Mouse (Mus musculus) lung, postnatal 0 days (tissue): Measurements from ENCODE around the gene Nprl2. TPM values are rescaled to one million over a fixed set of nuclear protein-coding genes. Genes with fewer than 3 reads are reported as not detected.

ENCODE experiments used
- ATAC-seq: fragments of 200-750 bp; cut with Nextera tagmentation; 2 replicates; pipeline ENCODE4 v1.8.0; 2017; ENCODE audit warnings: moderate library complexity
- DNase-seq: peaks from one replicate; pipeline ENCODE4 v3.0.0-alpha.2; 2016; ENCODE audit warnings: low spot score
- H3K27ac ChIP-seq: fragments of 300-500 bp; sonication (generic); 2 replicates; pipeline ENCODE4 v1.5.1; 2014; ENCODE audit warnings: antibody characterized with exemption, mild to moderate bottlenecking, low read length, mixed read lengths
- H3K27me3 ChIP-seq: fragments of 300-500 bp; sonication (generic); replicated peaks from 2 replicates; pipeline ENCODE4 v1.6.1; 2014; ENCODE audit warnings: low read length, mixed read lengths; ENCODE audit not compliant: insufficient read depth
- H3K36me3 ChIP-seq: fragments of 300-500 bp; sonication (generic); 2 replicates; pipeline ENCODE4 v1.6.1; 2014; ENCODE audit warnings: low read length, mixed read lengths; ENCODE audit not compliant: insufficient read depth
- H3K4me1 ChIP-seq: fragments of 300-500 bp; sonication (generic); 2 replicates; pipeline ENCODE4 v1.6.1; 2014; ENCODE audit warnings: antibody characterized with exemption, low read depth, low read length, mixed read lengths; ENCODE audit not compliant: insufficient read depth
- H3K4me2 ChIP-seq: fragments of 300-500 bp; sonication (generic); replicated peaks from 2 replicates; pipeline ENCODE4 v1.6.1; 2014; ENCODE audit warnings: low read depth, mild to moderate bottlenecking, low read length, moderate library complexity, mixed read lengths
- H3K4me3 ChIP-seq: fragments of 300-500 bp; sonication (generic); 2 replicates; pipeline ENCODE4 v1.5.1; 2014; ENCODE audit warnings: low read depth, low read length
- H3K9ac ChIP-seq: fragments of 300-500 bp; sonication (generic); replicated peaks from 2 replicates; pipeline ENCODE4 v1.6.1; 2014; ENCODE audit warnings: low read depth, mild to moderate bottlenecking
- H3K9me3 ChIP-seq: fragments of 300-500 bp; sonication (generic); 2 replicates; pipeline ENCODE4 v1.6.1; 2016; ENCODE audit warnings: low read length, mixed read lengths
- CTCF ChIP-seq: IDR thresholded peaks from 2 replicates; pipeline ENCODE4 v1.5.1; 2016; ENCODE audit warnings: antibody characterized with exemption, mild to moderate bottlenecking
- EP300 ChIP-seq: IDR thresholded peaks from 2 replicates; pipeline ENCODE4 v1.6.1; 2016; ENCODE audit warnings: antibody characterized with exemption, mild to moderate bottlenecking, control low read depth
- WGBS: fragments of 180-500 bp; shearing (Covaris S2); extraction: QIAGEN DNeasy Blood & Tissue Kit; methylation state at CpG from one replicate; pipeline ENCODE4 v1.1.7; 2014; 5-methylcytosine and 5-hydroxymethylcytosine counted together
- polyA plus RNA-seq: library from polyadenylated mRNA; unstranded; fragments of >200 nt; fragmentation: Nextera tagmentation; extraction: Ambion mirVana; gene quantifications from 2 replicates; pipeline ENCODE4 v1.2.1, GENCODE M21; 2015

The Nprl2 gene
- polyA plus RNA-seq, 1 experiment from 2014 or later = 28.0 TPM

DNA sequence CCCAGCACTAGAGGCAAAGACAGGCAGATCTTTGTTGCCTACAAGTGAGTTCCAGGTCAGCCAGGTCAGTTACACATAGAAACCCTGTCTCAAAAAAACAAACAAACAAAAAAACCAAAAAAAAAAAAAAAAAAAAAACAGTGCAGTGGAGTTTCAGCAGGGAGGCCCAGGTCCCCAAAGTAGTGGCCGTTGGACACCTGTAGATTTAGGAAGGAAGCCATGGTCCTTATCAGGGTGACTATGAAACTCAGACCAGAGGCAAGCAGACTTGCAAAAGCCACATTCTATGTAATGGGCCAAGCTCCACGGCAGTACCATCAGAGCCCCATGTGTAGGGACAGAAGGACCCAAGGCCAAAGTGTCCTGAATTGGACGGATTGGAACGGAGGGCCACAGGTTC lies 39.6 kb downstream of the Nprl2 start:
- DNase-seq (no peak), ATAC-seq (no peak)
- Histone ChIP-seq H3K9me3 (no peaks in the 10 kb centered on the region), H3K27ac (peak overlapping the region; percentile 97), H3K4me2 (peak overlapping the region; percentile 74), H3K27me3 (no peaks in the 10 kb centered on the region), H3K9ac (peak overlapping the region; percentile 85), H3K4me3 (peak overlapping the region; percentile 60), H3K4me1 (peaks cover 4% of the 10 kb centered on the region), H3K36me3 (no peaks in the 10 kb centered on the region)
- WGBS = 60% methylated on average over 4 of the region's 4 CpGs
- TF ChIP-seq EP300 (no peak), CTCF (no peak)

DNA sequence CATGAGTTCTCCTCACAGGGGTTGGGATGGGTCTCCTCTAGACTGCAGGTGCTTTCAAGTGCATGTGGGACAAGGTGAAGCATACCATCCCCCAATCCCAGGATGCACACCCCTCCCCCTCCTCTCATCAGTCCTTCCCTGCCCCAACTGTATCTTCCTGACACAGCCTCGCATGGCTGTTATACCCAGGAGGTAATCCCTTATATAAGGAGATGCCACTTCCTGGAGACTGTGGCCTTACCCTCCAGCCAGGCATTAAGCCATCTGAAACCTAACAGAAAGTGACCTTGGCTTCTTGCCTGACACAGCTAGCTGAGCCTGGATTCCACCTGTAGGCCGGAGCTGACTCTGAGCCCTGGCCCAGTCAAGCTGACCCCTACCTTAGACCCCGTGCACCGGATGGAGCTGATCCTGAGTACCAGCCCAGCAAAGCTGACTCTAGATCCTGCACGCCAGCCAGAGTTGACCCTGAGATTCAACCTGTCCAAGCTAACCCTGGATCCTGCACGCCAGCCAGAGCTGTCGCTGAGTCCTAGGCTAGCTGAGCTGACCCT lies 40.6 kb downstream of the Nprl2 start:
- Histone ChIP-seq H3K27ac (no peak overlapping the region), H3K27me3 (no peaks in the 10 kb centered on the region), H3K4me2 (no peak overlapping the region), H3K36me3 (no peaks in the 10 kb centered on the region), H3K9ac (no peak overlapping the region), H3K9me3 (no peaks in the 10 kb centered on the region), H3K4me1 (peaks cover 4% of the 10 kb centered on the region), H3K4me3 (no peak overlapping the region)
- DNase-seq (no peak), ATAC-seq (no peak)
- WGBS = 83% methylated on average over 7 of the region's 7 CpGs
- no peak for TF ChIP-seq EP300
- TF ChIP-seq CTCF = no peak

- H3K4me2 ChIP-seq = no peak overlapping the region
- H3K27ac ChIP-seq = no peak overlapping the region
- DNase-seq = no peak
- H3K27me3 ChIP-seq = no peaks in the 10 kb centered on the region
- TF ChIP-seq CTCF = no peak
- no peak for TF ChIP-seq EP300
- no peak overlapping the region for H3K4me3 ChIP-seq
- no peak for ATAC-seq
- 90% methylated on average over 14 of the region's 14 CpGs for WGBS
- H3K36me3 ChIP-seq = no peaks in the 10 kb centered on the region
- H3K4me1 ChIP-seq = peaks cover 7% of the 10 kb centered on the region
- no peak overlapping the region for H3K9ac ChIP-seq
- H3K9me3 ChIP-seq = no peaks in the 10 kb centered on the region
Observed at GRCm38 (mm10) chr9:107583174-107583573, 41.1 kb downstream of the Nprl2 start.

DNA sequence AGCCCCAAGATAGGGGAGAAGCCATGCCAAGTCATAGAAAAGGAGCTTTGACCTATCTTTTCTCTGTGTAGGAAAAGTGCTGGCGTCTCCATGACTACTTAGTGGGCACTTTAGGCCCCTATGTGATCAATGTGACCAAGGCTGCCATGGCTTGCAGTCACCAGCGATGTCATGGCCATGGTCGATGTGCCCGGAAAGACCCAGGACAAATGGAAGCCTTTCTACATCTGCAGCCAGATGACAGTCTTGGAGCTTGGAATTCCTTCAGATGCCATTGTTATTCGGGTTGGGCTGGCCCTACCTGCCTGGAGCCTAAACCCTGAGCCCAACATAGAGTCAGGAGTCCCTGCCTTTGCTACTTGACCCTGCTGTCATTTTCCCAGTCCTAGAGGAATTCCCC lies 44.5 kb downstream of the Nprl2 start:
- Histone ChIP-seq H3K9ac (no peak overlapping the region), H3K27ac (no peak overlapping the region), H3K9me3 (no peaks in the 10 kb centered on the region), H3K4me3 (no peak overlapping the region), H3K27me3 (no peaks in the 10 kb centered on the region), H3K4me1 (peaks cover 15% of the 10 kb centered on the region), H3K4me2 (no peak overlapping the region), H3K36me3 (peaks cover 10% of the 10 kb centered on the region)
- TF ChIP-seq CTCF (no peak), EP300 (no peak)
- DNase-seq (no peak), ATAC-seq (no peak)
- 86% methylated on average over 5 of the region's 5 CpGs for WGBS

DNA sequence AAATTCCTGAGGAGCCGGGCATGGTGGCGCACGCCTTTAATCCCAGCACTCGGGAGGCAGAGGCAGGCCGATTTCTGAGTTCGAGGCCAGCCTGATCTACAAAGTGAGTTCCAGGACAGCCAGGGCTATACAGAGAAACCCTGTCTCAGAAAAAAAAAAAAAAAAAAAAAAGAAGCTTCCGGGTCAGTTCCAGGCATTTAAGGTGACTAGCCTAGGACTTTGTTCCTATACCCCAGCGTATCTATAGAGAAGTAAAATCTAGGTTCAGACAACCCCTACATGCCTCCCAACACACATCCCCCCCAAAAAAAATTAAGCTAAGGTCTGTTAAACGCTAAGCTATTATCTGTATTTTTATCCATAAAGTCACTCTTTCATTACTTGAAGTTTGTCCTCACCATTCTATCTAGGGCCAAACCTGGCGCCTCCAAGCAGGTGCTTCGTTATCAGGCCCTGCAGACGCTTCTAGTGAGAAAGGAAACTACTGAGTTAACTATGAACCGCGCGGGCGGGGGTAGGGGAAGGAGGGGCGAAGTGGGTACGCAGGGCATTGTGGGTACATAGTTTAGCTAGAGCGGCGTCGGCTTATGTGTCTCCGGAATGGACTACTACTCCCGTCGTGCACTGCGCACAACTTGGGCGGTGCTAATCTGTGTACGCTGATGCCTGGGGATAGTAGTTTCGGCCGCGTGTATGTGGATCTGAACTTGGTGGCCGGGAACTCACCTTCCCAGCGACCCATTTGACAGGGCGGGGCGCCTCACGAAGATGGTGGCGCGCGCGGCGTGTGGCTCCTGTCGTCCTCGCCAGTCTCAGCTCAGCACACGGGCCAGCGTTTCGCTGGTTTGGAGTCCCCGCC lies 45.2 kb downstream of the Nprl2 start, which contains the start of gene Ifrd2:
Gene Ifrd2 (plus strand): TSS at position 669 of the 859 bp plus-strand sequence.
- H3K36me3 ChIP-seq = peaks cover 14% of the 10 kb centered on the region
- H3K27ac ChIP-seq = 0 out of 2 replicates have a peak within 1 kb of the TSS, but pooled peaks have one; percentile 26
- no peaks in the 10 kb centered on the region for H3K27me3 ChIP-seq
- H3K4me1 ChIP-seq = peaks cover 15% of the 10 kb centered on the region
- TF ChIP-seq EP300 = peak; percentile 61
- no peak for TF ChIP-seq CTCF
- peak within 1 kb of the TSS; percentile 84 for H3K4me2 ChIP-seq
- H3K4me3 ChIP-seq = peak within 1 kb of the TSS; percentile 62
- H3K9me3 ChIP-seq = no peaks in the 10 kb centered on the region
- peak within 1 kb of the TSS; percentile 58 for H3K9ac ChIP-seq
- DNase-seq = peak; percentile 99
- ATAC-seq = peak; percentile 97
- WGBS = 9% methylated on average over 45 of the region's 46 CpGs

DNA sequence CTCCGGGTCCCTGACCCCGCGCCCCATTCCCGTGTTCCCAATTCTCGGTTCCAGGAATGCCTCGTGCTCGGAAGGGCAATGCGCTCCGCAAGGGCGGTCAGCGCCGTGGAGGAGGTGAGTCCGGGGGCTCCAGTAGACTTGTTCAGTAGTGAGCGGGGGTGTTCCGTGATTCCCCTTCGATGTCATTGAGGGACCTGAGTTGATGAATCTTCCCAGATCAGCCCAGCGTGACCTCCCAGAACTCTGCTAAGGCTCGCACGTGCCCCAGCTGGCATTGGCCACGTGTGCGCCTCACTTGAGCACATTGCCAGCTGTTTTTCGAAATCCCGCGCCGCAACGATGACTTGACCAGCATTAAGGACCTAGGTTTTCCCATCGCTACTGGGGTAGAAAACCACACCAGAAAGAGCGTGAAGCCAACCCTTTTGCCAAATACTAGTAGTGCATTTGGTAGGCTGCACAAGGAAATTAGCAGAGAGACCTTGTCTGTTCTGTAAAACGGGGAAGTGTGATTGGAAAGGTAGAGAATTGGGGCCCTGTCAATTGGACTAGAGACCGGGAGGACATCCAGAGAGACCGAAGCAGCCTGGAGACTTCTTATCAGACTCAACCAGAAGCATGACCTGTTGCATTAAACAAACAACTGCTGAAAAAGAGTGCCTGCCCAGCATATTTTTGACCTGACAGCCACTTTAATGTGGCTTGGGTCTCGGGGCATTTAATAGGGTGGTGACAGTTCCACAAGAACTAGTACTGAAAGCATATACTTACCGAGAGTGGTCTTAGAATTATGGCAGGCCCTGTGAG lies 46.0 kb downstream of the Nprl2 start:
- Histone ChIP-seq H3K4me1 (peaks cover 15% of the 10 kb centered on the region), H3K9ac (peak overlapping the region; percentile 58), H3K9me3 (no peaks in the 10 kb centered on the region), H3K36me3 (peaks cover 23% of the 10 kb centered on the region), H3K4me3 (peak overlapping the region; percentile 62), H3K4me2 (peak overlapping the region; percentile 84), H3K27me3 (no peaks in the 10 kb centered on the region), H3K27ac (0 out of 2 replicates have a peak overlapping the region, but pooled peaks have one; percentile 26)
- WGBS = 1% methylated on average over 33 of the region's 33 CpGs
- peak; percentile 70 for DNase-seq
- TF ChIP-seq EP300 (no peak), CTCF (no peak)
- ATAC-seq = peak; percentile 13
